Mouse (Mus musculus) forebrain, embryonic 11.5 days (tissue): ENCODE results near the gene Eml5. TPM values are rescaled to one million over a fixed set of nuclear protein-coding genes. Genes with fewer than 3 reads are reported as not detected.

ENCODE experiments used
- ATAC-seq: fragments of 200-750 bp; cut with Nextera tagmentation; replicated peaks from 2 replicates; pipeline ENCODE4 v1.8.0; 2017; ENCODE audit warnings: moderate TSS enrichment; ENCODE audit not compliant: low FRiP score
- DNase-seq: peaks from one replicate; pipeline ENCODE4 v3.0.0-alpha.2; 2017; ENCODE audit warnings: low spot score
- H3K27ac ChIP-seq: fragments of 300-500 bp; sonication (generic); 2 replicates; pipeline ENCODE4 v1.5.1; 2014; ENCODE audit warnings: low read depth, low read length
- H3K27me3 ChIP-seq: fragments of 300-500 bp; sonication (generic); 2 replicates; pipeline ENCODE4 v1.6.1; 2014; ENCODE audit warnings: mild to moderate bottlenecking, low read length, mixed read lengths; ENCODE audit not compliant: control insufficient read depth, insufficient read depth
- H3K36me3 ChIP-seq: fragments of 300-500 bp; sonication (generic); 2 replicates; pipeline ENCODE4 v1.6.1; 2014; ENCODE audit warnings: mild to moderate bottlenecking, low read length, moderate library complexity, mixed read lengths; ENCODE audit not compliant: control insufficient read depth, insufficient read depth
- H3K4me1 ChIP-seq: fragments of 300-500 bp; sonication (generic); replicated peaks from 2 replicates; pipeline ENCODE4 v1.6.1; 2014; ENCODE audit warnings: low read length, mixed read lengths; ENCODE audit not compliant: control insufficient read depth, insufficient read depth
- H3K4me2 ChIP-seq: fragments of 300-500 bp; sonication (generic); 2 replicates; pipeline ENCODE4 v1.6.1; 2014; ENCODE audit warnings: low read depth, mild to moderate bottlenecking, low read length, moderate library complexity, mixed read lengths; ENCODE audit not compliant: severe bottlenecking
- H3K4me3 ChIP-seq: fragments of 300-500 bp; sonication (generic); 2 replicates; pipeline ENCODE4 v1.5.1; 2014; ENCODE audit warnings: low read depth, low read length
- H3K9ac ChIP-seq: fragments of 300-500 bp; sonication (generic); 2 replicates; pipeline ENCODE4 v1.6.1; 2014; ENCODE audit warnings: low read length
- H3K9me3 ChIP-seq: fragments of 300-500 bp; sonication (generic); 2 replicates; pipeline ENCODE4 v1.6.1; 2016; ENCODE audit warnings: low read length, mixed read lengths; ENCODE audit not compliant: control insufficient read depth
- WGBS: fragments of 180-500 bp; shearing (Covaris S2); extraction: QIAGEN DNeasy Blood & Tissue Kit; methylation state at CpG from one replicate; pipeline ENCODE4 v1.1.7; 2014; 5-methylcytosine and 5-hydroxymethylcytosine counted together
- polyA plus RNA-seq: library from polyadenylated mRNA; unstranded; fragments of >200 nt; fragmentation: Nextera tagmentation; extraction: Ambion mirVana; gene quantifications from 2 replicates; pipeline ENCODE4 v1.2.1, GENCODE M21; 2014

The Eml5 gene
- polyA plus RNA-seq, 1 experiment from 2014 or later = 34.9 TPM

- no peaks in the 10 kb centered on the region for H3K27me3 ChIP-seq
- H3K4me3 ChIP-seq = no peak overlapping the region
- peak; percentile 65 for DNase-seq
- 39% methylated on average over 3 of the region's 3 CpGs for WGBS
- no peak overlapping the region for H3K9ac ChIP-seq
- H3K27ac ChIP-seq = no peak overlapping the region
- H3K36me3 ChIP-seq = no peaks in the 10 kb centered on the region
- H3K9me3 ChIP-seq = no peaks in the 10 kb centered on the region
- ATAC-seq = no peak; the same call in 1 of the 2 replicates
- no peaks in the 10 kb centered on the region for H3K4me1 ChIP-seq
- H3K4me2 ChIP-seq = no peak overlapping the region
These were observed 50.5 kb downstream of the Eml5 start for GRCm38 (mm10) chr12:98850767-98851166.

- no peak overlapping the region for H3K4me2 ChIP-seq
- H3K4me1 ChIP-seq = no peaks in the 10 kb centered on the region
- no peak for DNase-seq
- no peaks in the 10 kb centered on the region for H3K9me3 ChIP-seq
- H3K4me3 ChIP-seq = no peak overlapping the region
- no peak for ATAC-seq
- no peaks in the 10 kb centered on the region for H3K27me3 ChIP-seq
- no peaks in the 10 kb centered on the region for H3K36me3 ChIP-seq
- 95% methylated on average over 3 of the region's 3 CpGs for WGBS
- H3K27ac ChIP-seq = no peak overlapping the region
- no peak overlapping the region for H3K9ac ChIP-seq
These were observed 56.5 kb downstream of the Eml5 start for GRCm38 (mm10) chr12:98844774-98845173.

GRCm38 (mm10) chr12:98840135-98840534, 61.1 kb downstream of the Eml5 start:
- DNase-seq = no peak
- Histone ChIP-seq H3K27me3 (no peaks in the 10 kb centered on the region), H3K4me1 (no peaks in the 10 kb centered on the region), H3K4me3 (no peak overlapping the region), H3K27ac (no peak overlapping the region), H3K4me2 (no peak overlapping the region), H3K9me3 (no peaks in the 10 kb centered on the region), H3K9ac (no peak overlapping the region), H3K36me3 (no peaks in the 10 kb centered on the region)
- 90% methylated on average over 3 of the region's 3 CpGs for WGBS
- ATAC-seq = no peak

- H3K9me3 ChIP-seq = no peaks in the 10 kb centered on the region
- WGBS = 91% methylated on average over 3 of the region's 3 CpGs
- H3K4me2 ChIP-seq = no peak overlapping the region
- H3K27ac ChIP-seq = no peak overlapping the region
- H3K4me1 ChIP-seq = no peaks in the 10 kb centered on the region
- H3K9ac ChIP-seq = no peak overlapping the region
- H3K4me3 ChIP-seq = no peak overlapping the region
- no peaks in the 10 kb centered on the region for H3K36me3 ChIP-seq
- ATAC-seq (no peak), DNase-seq (no peak)
- H3K27me3 ChIP-seq = no peaks in the 10 kb centered on the region
These were observed 63.3 kb downstream of the Eml5 start for GRCm38 (mm10) chr12:98837940-98838339.

- no peak for ATAC-seq
These were observed 65.8 kb downstream of the Eml5 start for GRCm38 (mm10) chr12:98835466-98835865.

GRCm38 (mm10) chr12:98834879-98835278, 66.4 kb downstream of the Eml5 start:
- no peaks in the 10 kb centered on the region for H3K9me3 ChIP-seq
- no peak overlapping the region for H3K9ac ChIP-seq
- H3K4me1 ChIP-seq = no peaks in the 10 kb centered on the region
- no peak overlapping the region for H3K4me3 ChIP-seq
- H3K27ac ChIP-seq = no peak overlapping the region
- ATAC-seq (no peak), DNase-seq (no peak)
- H3K36me3 ChIP-seq = peaks cover 3% of the 10 kb centered on the region; the same call in 1 of the 2 replicates
- H3K27me3 ChIP-seq = no peaks in the 10 kb centered on the region
- no peak overlapping the region for H3K4me2 ChIP-seq
- 87% methylated on average over 2 of the region's 2 CpGs for WGBS

More at GRCm38 (mm10) chr12:98835466-98835865, 65.8 kb downstream of the Eml5 start:
- WGBS = 89% methylated on average over 2 of the region's 2 CpGs
- Histone ChIP-seq H3K27ac (no peak overlapping the region), H3K9me3 (no peaks in the 10 kb centered on the region), H3K9ac (no peak overlapping the region), H3K4me3 (no peak overlapping the region), H3K4me1 (no peaks in the 10 kb centered on the region), H3K27me3 (no peaks in the 10 kb centered on the region), H3K4me2 (no peak overlapping the region), H3K36me3 (peaks cover 3% of the 10 kb centered on the region; the same call in 1 of the 2 replicates)
- no peak for DNase-seq

GRCm38 (mm10) chr12:98833901-98834300, 67.4 kb downstream of the Eml5 start:
- H3K36me3 ChIP-seq = peaks cover 3% of the 10 kb centered on the region; the same call in 1 of the 2 replicates
- no peak for ATAC-seq
- H3K27ac ChIP-seq = no peak overlapping the region
- 94% methylated on average over 1 of the region's 1 CpGs for WGBS
- no peak overlapping the region for H3K9ac ChIP-seq
- no peak overlapping the region for H3K4me2 ChIP-seq
- H3K4me3 ChIP-seq = no peak overlapping the region
- H3K4me1 ChIP-seq = no peaks in the 10 kb centered on the region
- no peak for DNase-seq
- H3K27me3 ChIP-seq = no peaks in the 10 kb centered on the region
- no peaks in the 10 kb centered on the region for H3K9me3 ChIP-seq

- peaks cover 3% of the 10 kb centered on the region; the same call in 1 of the 2 replicates for H3K36me3 ChIP-seq
- WGBS = 92% methylated on average over 8 of the region's 8 CpGs
- H3K4me3 ChIP-seq = no peak overlapping the region
- no peak for ATAC-seq
- no peaks in the 10 kb centered on the region for H3K9me3 ChIP-seq
- H3K9ac ChIP-seq = no peak overlapping the region
- DNase-seq = no peak
- H3K4me1 ChIP-seq = no peaks in the 10 kb centered on the region
- no peaks in the 10 kb centered on the region for H3K27me3 ChIP-seq
- no peak overlapping the region for H3K27ac ChIP-seq
- no peak overlapping the region for H3K4me2 ChIP-seq
These were observed 68.2 kb downstream of the Eml5 start for GRCm38 (mm10) chr12:98832929-98833598.

GRCm38 (mm10) chr12:98831122-98831521, 70.2 kb downstream of the Eml5 start:
- H3K36me3 ChIP-seq = peaks cover 3% of the 10 kb centered on the region; the same call in 1 of the 2 replicates

More at GRCm38 (mm10) chr12:98831122-98831521, 70.2 kb downstream of the Eml5 start:
- no peaks in the 10 kb centered on the region for H3K9me3 ChIP-seq
- no peaks in the 10 kb centered on the region for H3K27me3 ChIP-seq
- no peak overlapping the region for H3K4me3 ChIP-seq
- no peak for DNase-seq
- ATAC-seq = no peak
- H3K27ac ChIP-seq = no peak overlapping the region
- no peak overlapping the region for H3K9ac ChIP-seq
- 90% methylated on average over 7 of the region's 7 CpGs for WGBS
- no peak overlapping the region for H3K4me2 ChIP-seq
- no peaks in the 10 kb centered on the region for H3K4me1 ChIP-seq
